Mouse (Mus musculus): Measurements from ENCODE around the gene AI413582.

DNA sequence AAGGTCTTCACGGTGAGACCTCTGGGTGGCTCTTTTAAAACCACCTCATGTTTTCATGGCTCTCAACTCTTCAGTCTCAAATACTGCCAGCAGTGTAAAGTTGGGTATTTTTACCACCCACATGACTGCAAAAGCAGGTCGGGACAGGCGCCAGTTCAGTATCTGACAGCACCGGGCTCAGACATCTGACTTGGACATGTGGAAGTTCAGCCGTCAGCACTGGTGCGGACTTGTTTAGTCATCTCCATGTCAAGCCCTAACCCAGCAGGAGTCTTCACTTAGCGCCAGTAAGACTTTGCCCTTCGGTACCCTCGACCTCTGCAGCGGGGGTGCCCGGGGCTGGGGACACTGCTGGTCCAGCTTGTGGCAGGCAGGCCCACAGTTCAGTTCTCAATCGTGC lies 21.7 kb upstream of the AI413582 start:
- TF ChIP-seq CTCF (IDR thresholded peaks at IDR 0.05; ENCODE audit: control insufficient read depth, insufficient read depth, insufficient replicate concordance, low read depth, low read length) (no peak), POLR2A (IDR thresholded peaks at IDR 0.05; ENCODE audit: control insufficient read depth, low read depth, low read length) (no peak)

Data from testis, adult 2 months (tissue).